Mouse (Mus musculus): ENCODE measurements around the gene Tmem35b. TPM values are rescaled to one million over a fixed set of nuclear protein-coding genes. Genes with fewer than 3 reads are reported as not detected.
"Not testable (repeated sequence)": the region's sequence is repeated elsewhere in the genome, so short reads cannot be mapped to it uniquely, and the experiment has no call there.

Gene Tmem35b
- polyA plus RNA-seq (2014; fragmentation: Nextera tagmentation; extraction: Ambion mirVana), result 16.4 and 17.5 TPM in 2 replicates

GRCm38 (mm10) chr4:127123391-127123790 lies at the start of gene Tmem35b:
Tmem35b (plus strand) TSS chr4:127123691.
- Histone ChIP-seq H3K4me2 (ENCODE audit: low read depth, low read length) (no peak within 1 kb of the TSS), H3K4me3 (ENCODE audit: low read depth, low read length) (no peak within 1 kb of the TSS), H3K36me3 (ENCODE audit: control insufficient read depth, insufficient read depth, low read length) (peaks cover 4% of the 10 kb centered on the region; the same call in 1 of the 2 replicates), H3K9me3 (ENCODE audit: control insufficient read depth, low read length) (no peaks in the 10 kb centered on the region), H3K27ac (ENCODE audit: low read depth, low read length) (no peak within 1 kb of the TSS), H3K27me3 (ENCODE audit: control insufficient read depth, insufficient read depth, low read length) (no peaks in the 10 kb centered on the region), H3K4me1 (ENCODE audit: control insufficient read depth, insufficient read depth, low read length) (peaks cover 6% of the 10 kb centered on the region; the same call in 1 of the 2 replicates), H3K9ac (replicated peaks; ENCODE audit: low read depth, low read length) (no peak within 1 kb of the TSS)
- 94% methylated on average over 5 of the region's 5 CpGs for WGBS
- ATAC-seq (ENCODE audit: low read depth), result no peak

DNA sequence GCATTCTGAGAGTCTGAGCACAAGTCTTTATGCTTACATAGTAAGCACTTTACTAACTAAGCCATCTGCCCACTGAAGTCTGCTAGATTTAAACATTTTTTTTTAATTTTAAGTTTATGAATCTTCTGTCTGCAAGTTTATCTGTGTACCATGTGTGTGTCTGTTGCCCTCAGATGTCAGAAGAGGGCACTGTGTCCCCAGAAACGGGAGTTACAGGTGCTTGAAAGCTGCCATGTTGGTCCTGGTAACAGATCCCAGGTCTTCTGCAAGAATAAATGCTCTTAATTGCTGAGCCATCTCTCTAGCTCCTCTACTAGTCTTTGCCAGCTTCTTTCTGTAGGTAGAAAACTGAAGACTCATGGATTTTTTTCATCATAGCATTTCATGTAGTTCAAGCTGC lies 48.6 kb upstream of the Tmem35b start:
- Histone ChIP-seq H3K27ac (ENCODE audit: low read depth, low read length) (no peak overlapping the region), H3K9me3 (ENCODE audit: control insufficient read depth, low read length) (no peaks in the 10 kb centered on the region), H3K36me3 (ENCODE audit: control insufficient read depth, insufficient read depth, low read length) (no peaks in the 10 kb centered on the region), H3K4me3 (ENCODE audit: low read depth, low read length) (no peak overlapping the region), H3K4me2 (ENCODE audit: low read depth, low read length) (no peak overlapping the region), H3K4me1 (ENCODE audit: control insufficient read depth, insufficient read depth, low read length) (peaks cover 7% of the 10 kb centered on the region; the same call in 1 of the 2 replicates), H3K27me3 (ENCODE audit: control insufficient read depth, insufficient read depth, low read length) (no peaks in the 10 kb centered on the region), H3K9ac (replicated peaks; ENCODE audit: low read depth, low read length) (no peak overlapping the region)
- WGBS, result 62% methylated on average over 1 of the region's 1 CpGs
- ATAC-seq (ENCODE audit: low read depth), result no peak

DNA sequence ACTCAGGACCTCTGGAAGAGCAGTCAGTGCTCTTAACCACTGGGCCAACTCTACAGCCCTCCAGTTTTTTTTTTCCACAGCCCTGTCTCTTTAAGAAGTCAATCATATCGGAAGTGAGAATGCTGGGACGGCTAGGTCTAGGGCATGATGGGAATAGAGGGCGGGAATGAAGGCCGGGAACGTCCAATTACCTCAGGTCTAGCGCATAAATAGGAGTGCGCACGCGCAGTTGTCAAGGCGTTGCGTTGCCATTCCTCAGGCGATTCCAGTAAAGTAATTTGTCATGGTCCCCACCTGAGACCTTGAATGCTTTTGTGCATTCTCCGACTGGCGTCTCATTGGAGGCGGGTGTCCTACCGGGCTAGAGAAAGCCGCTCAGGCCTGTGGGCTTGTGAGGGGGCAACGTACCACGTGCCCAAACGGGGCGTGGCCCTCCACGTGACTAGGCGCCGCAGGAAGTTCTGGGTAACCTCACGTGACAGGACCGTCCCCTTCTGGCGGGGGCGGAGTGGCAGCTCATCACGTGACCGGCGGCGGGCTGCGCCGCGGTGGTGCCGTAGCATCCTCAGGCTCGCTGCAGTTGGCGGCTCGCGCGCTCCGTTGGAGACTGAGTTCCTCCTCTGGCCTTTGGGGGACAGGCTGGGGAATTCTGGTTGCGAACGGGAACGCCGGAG lies 46.5 kb upstream of the Tmem35b start, which contains the start of gene Zmym6:
Zmym6 (plus strand) TSS at position 509 of the 674 bp plus-strand sequence.
- Histone ChIP-seq H3K4me1 (ENCODE audit: control insufficient read depth, insufficient read depth, low read length) (peaks cover 7% of the 10 kb centered on the region; the same call in 1 of the 2 replicates), H3K27me3 (ENCODE audit: control insufficient read depth, insufficient read depth, low read length) (no peaks in the 10 kb centered on the region), H3K4me3 (ENCODE audit: low read depth, low read length) (peak within 1 kb of the TSS; percentile 54), H3K36me3 (ENCODE audit: control insufficient read depth, insufficient read depth, low read length) (no peaks in the 10 kb centered on the region), H3K9me3 (ENCODE audit: control insufficient read depth, low read length) (no peaks in the 10 kb centered on the region), H3K27ac (ENCODE audit: low read depth, low read length) (peak within 1 kb of the TSS; percentile 92), H3K9ac (replicated peaks; ENCODE audit: low read depth, low read length) (peak within 1 kb of the TSS; percentile 57), H3K4me2 (ENCODE audit: low read depth, low read length) (peak within 1 kb of the TSS; percentile 79)
- peak; percentile 98 for ATAC-seq (ENCODE audit: low read depth)
- WGBS, result under 1% methylated on average over 46 of the region's 46 CpGs

DNA sequence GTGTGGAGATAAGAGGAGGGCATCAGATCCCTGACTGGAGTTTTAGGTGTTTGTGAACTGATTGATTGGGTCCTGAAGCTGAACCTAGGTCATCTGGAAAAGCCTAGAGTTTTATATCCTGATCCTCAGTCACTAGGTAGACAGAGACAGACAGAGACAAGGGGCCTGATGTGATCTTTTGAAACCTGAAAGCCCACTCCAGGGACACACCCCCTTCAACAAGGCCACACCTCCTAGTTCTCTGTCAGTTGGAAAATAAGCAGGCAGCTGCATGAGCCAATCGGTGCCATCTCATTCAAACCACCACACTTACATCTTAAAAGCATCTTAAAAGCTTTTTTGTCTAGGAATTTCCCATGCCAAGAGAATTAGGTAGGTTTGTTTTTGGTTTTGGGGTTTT lies 42.7 kb upstream of the Tmem35b start:
- Histone ChIP-seq H3K9ac (replicated peaks; ENCODE audit: low read depth, low read length) (no peak overlapping the region), H3K4me3 (ENCODE audit: low read depth, low read length) (no peak overlapping the region), H3K4me1 (ENCODE audit: control insufficient read depth, insufficient read depth, low read length) (peaks cover 7% of the 10 kb centered on the region; the same call in 1 of the 2 replicates), H3K36me3 (ENCODE audit: control insufficient read depth, insufficient read depth, low read length) (no peaks in the 10 kb centered on the region), H3K27me3 (ENCODE audit: control insufficient read depth, insufficient read depth, low read length) (no peaks in the 10 kb centered on the region), H3K4me2 (ENCODE audit: low read depth, low read length) (no peak overlapping the region), H3K27ac (ENCODE audit: low read depth, low read length) (no peak overlapping the region), H3K9me3 (ENCODE audit: control insufficient read depth, low read length) (no peaks in the 10 kb centered on the region)
- 38% methylated on average over 1 of the region's 1 CpGs for WGBS
- ATAC-seq (ENCODE audit: low read depth), result no peak

- H3K4me2 ChIP-seq (ENCODE audit: low read depth, low read length), result no peak overlapping the region
- ATAC-seq (ENCODE audit: low read depth), result no peak
- no peak overlapping the region for H3K9ac ChIP-seq (replicated peaks; ENCODE audit: low read depth, low read length)
- H3K27ac ChIP-seq (ENCODE audit: low read depth, low read length), result no peak overlapping the region
- WGBS, result 94% methylated on average over 2 of the region's 2 CpGs
- no peaks in the 10 kb centered on the region for H3K9me3 ChIP-seq (ENCODE audit: control insufficient read depth, low read length)
- peaks cover under 1% of the 10 kb centered on the region; the same call in 1 of the 2 replicates for H3K4me1 ChIP-seq (ENCODE audit: control insufficient read depth, insufficient read depth, low read length)
- no peaks in the 10 kb centered on the region for H3K36me3 ChIP-seq (ENCODE audit: control insufficient read depth, insufficient read depth, low read length)
- no peak overlapping the region for H3K4me3 ChIP-seq (ENCODE audit: low read depth, low read length)
- H3K27me3 ChIP-seq (ENCODE audit: control insufficient read depth, insufficient read depth, low read length), result no peaks in the 10 kb centered on the region
Observed at GRCm38 (mm10) chr4:127083131-127083530, 40.4 kb upstream of the Tmem35b start.

DNA sequence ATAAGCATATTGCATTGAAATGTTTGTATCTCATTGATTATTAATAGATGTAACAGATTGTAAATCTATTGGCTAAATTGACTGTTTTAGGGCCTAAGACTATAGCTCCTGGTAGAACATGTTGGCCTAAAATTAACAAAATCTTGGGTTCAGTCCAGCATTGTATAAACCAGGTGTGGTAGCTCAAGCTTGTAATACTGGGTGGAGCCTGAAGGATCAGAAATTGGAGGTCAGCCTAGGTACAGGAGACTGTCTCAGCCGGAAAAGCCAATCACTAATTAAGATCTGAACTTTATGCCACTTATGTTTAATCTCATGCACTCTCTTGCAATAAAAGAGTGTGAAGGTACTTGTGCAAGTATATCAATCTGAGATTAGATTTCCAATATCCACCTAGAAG lies 37.7 kb upstream of the Tmem35b start:
- no peak overlapping the region for H3K9ac ChIP-seq (replicated peaks; ENCODE audit: low read depth, low read length)
- H3K27me3 ChIP-seq (ENCODE audit: control insufficient read depth, insufficient read depth, low read length), result no peaks in the 10 kb centered on the region
- H3K4me1 ChIP-seq (ENCODE audit: control insufficient read depth, insufficient read depth, low read length), result no peaks in the 10 kb centered on the region
- 90% methylated on average over 1 of the region's 1 CpGs for WGBS
- no peak for ATAC-seq (ENCODE audit: low read depth)
- H3K4me2 ChIP-seq (ENCODE audit: low read depth, low read length), result no peak overlapping the region
- no peaks in the 10 kb centered on the region for H3K9me3 ChIP-seq (ENCODE audit: control insufficient read depth, low read length)
- no peaks in the 10 kb centered on the region; the same call in 1 of the 2 replicates for H3K36me3 ChIP-seq (ENCODE audit: control insufficient read depth, insufficient read depth, low read length)
- no peak overlapping the region for H3K4me3 ChIP-seq (ENCODE audit: low read depth, low read length)
- H3K27ac ChIP-seq (ENCODE audit: low read depth, low read length), result no peak overlapping the region

DNA sequence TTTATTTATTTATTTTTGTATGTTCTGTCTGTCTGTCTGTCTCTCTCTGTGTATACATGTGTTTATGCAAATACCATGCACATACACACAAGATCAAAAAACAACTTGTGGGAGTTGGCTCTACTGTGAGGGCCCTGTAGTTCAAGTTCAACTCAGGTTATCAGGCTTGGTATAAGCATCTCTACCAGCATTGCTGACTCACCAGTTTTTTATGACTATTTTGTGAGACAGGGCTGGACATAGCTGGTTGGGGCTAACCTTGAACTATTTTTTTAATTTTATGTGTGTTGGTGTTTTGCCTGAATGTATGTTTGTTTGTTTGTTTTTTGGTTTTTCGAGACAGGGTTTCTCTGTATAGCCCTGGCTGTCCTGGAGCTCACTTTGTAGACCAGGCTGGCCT lies 32.3 kb upstream of the Tmem35b start:
- H3K27me3 ChIP-seq (ENCODE audit: control insufficient read depth, insufficient read depth, low read length), result no peaks in the 10 kb centered on the region
- peaks cover 3% of the 10 kb centered on the region; the same call in 1 of the 2 replicates for H3K36me3 ChIP-seq (ENCODE audit: control insufficient read depth, insufficient read depth, low read length)
- WGBS, result 97% methylated on average over 1 of the region's 1 CpGs
- H3K4me1 ChIP-seq (ENCODE audit: control insufficient read depth, insufficient read depth, low read length), result no peaks in the 10 kb centered on the region
- H3K4me3 ChIP-seq (ENCODE audit: low read depth, low read length), result no peak overlapping the region
- no peak overlapping the region for H3K27ac ChIP-seq (ENCODE audit: low read depth, low read length)
- no peak overlapping the region for H3K9ac ChIP-seq (replicated peaks; ENCODE audit: low read depth, low read length)
- no peaks in the 10 kb centered on the region for H3K9me3 ChIP-seq (ENCODE audit: control insufficient read depth, low read length)
- no peak for ATAC-seq (ENCODE audit: low read depth)
- H3K4me2 ChIP-seq (ENCODE audit: low read depth, low read length), result no peak overlapping the region

DNA sequence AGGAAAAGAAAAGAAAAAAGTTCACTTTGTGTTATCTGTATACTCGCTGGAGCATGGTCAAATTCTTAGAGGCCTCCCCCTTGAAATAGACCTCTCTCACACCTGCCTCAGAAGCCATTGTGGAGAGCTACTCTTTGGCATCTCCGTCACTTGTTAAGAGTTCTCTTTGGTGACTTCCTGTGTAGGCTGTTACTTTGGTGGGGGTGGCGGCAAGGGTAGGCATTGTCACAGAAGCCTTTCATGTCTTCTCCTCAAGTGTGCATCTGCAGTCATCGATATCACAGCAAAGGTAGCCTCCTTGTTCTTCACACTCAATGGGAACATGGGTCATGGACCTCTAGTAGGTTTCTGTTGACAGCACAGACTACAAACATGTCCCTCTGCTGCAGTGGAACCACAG lies 28.4 kb upstream of the Tmem35b start:
- 0 out of 2 replicates have a peak, but pooled peaks cover 3% of the 10 kb centered on the region for H3K36me3 ChIP-seq (ENCODE audit: control insufficient read depth, insufficient read depth, low read length)

GRCm38 (mm10) chr4:127099552-127099951 lies 23.9 kb upstream of the Tmem35b start:
- not testable (repeated sequence) for H3K4me3 ChIP-seq (ENCODE audit: low read depth, low read length); H3K27me3 ChIP-seq (ENCODE audit: control insufficient read depth, insufficient read depth, low read length); H3K4me1 ChIP-seq (ENCODE audit: control insufficient read depth, insufficient read depth, low read length); H3K9ac ChIP-seq (replicated peaks; ENCODE audit: low read depth, low read length); H3K36me3 ChIP-seq (ENCODE audit: control insufficient read depth, insufficient read depth, low read length); H3K9me3 ChIP-seq (ENCODE audit: control insufficient read depth, low read length); ATAC-seq (ENCODE audit: low read depth); H3K27ac ChIP-seq (ENCODE audit: low read depth, low read length); H3K4me2 ChIP-seq (ENCODE audit: low read depth, low read length)
- 94% methylated on average over 1 of the region's 2 CpGs for WGBS

More for the DNA sequence above, 28.4 kb upstream of the Tmem35b start:
- 90% methylated on average over 4 of the region's 4 CpGs for WGBS
- H3K27me3 ChIP-seq (ENCODE audit: control insufficient read depth, insufficient read depth, low read length), result no peaks in the 10 kb centered on the region
- no peak overlapping the region for H3K4me2 ChIP-seq (ENCODE audit: low read depth, low read length)
- no peak overlapping the region for H3K4me3 ChIP-seq (ENCODE audit: low read depth, low read length)
- no peaks in the 10 kb centered on the region for H3K4me1 ChIP-seq (ENCODE audit: control insufficient read depth, insufficient read depth, low read length)
- no peak overlapping the region for H3K9ac ChIP-seq (replicated peaks; ENCODE audit: low read depth, low read length)
- no peak for ATAC-seq (ENCODE audit: low read depth)
- H3K9me3 ChIP-seq (ENCODE audit: control insufficient read depth, low read length), result no peaks in the 10 kb centered on the region
- no peak overlapping the region for H3K27ac ChIP-seq (ENCODE audit: low read depth, low read length)

Data from neural tube, embryonic 14.5 days (tissue).